Mouse (Mus musculus) layer of hippocampus, postnatal 25 days (tissue): ENCODE measurements around the gene Pecam1. TPM values are rescaled to one million over a fixed set of nuclear protein-coding genes. Genes with fewer than 3 reads are reported as not detected.
A peak's percentile ranks its signal among the peaks of the same experiment; 100 is the strongest.

Source experiments
- DNase-seq, 2 experiments: peaks; one replicate each; pipeline ENCODE4 v3.0.0; 2022; ENCODE audit warnings: mixed read lengths in 2 of 2, low spot score in 1 of 2; ENCODE audit errors: extremely low spot score in 1 of 2
- total RNA-seq, 2 experiments: library from RNA; stranded (reverse); gene quantifications; 2 replicates each; pipeline ENCODE4 v1.2.3; 2021

Gene Pecam1
- total RNA-seq, 2 experiments from 2014 or later, result 13.6 to 16.6 TPM

DNA sequence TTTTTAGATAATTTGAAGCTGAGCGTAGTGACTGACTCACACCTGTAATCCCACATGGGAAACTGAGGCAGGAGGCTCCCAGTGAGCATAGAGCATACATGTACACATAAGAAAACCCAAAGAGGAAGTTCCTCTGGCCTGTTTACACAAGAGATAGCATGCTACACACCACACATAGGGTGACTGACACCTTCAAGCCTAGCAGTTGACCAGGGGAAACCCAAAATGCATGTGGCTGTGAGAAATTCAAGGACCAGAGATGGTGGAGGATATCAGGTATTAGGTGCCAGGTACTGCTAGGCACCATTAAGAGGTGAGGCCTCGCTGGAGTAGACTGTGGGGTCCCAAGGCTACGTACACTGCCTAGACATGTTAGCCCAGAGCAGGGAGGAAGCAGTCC lies 47.8 kb downstream of the Pecam1 start:
- DNase-seq, result no peak

GRCm38 (mm10) chr11:106701589-106701988 lies 48.8 kb downstream of the Pecam1 start:
- no peak for DNase-seq

DNA sequence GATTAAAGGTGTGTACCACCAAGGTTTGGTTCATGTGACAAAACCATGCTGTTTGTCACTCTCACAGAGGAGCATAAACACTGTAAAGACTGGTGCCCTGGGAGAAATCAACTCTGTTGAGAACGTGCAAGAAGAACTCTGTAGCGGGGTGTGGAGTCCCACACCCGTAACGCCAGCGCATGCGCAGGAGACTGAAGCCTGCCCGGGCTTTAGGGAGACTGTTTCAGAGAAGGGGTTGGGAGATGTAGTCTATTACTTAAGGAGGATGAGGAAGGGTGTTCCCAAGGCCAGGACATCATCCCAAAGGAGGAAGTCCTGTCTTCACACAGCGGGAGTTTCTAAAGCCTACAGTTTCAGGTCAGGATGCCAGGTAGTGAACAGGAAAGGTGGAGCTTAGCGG lies 51.3 kb downstream of the Pecam1 start:
- no peak for DNase-seq

DNA sequence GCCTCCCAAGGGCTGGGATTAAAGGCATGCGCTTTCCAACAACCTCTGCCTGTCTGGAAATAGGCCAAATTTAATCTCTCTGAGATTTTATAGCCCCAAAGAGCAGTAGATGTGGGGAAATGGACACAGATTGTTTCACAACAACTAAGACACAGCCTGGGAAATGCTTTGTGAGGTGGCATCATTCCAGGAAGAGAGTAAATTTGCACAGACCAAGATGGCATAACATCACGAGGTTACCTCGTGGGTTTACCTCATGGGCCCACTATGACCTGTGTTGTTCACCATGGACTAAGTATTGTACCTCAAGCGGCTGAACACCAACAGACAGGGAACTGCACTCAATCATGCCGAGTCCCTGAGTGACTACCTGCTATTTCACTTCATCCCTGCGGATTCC lies 52.1 kb downstream of the Pecam1 start:
- no peak for DNase-seq

DNA sequence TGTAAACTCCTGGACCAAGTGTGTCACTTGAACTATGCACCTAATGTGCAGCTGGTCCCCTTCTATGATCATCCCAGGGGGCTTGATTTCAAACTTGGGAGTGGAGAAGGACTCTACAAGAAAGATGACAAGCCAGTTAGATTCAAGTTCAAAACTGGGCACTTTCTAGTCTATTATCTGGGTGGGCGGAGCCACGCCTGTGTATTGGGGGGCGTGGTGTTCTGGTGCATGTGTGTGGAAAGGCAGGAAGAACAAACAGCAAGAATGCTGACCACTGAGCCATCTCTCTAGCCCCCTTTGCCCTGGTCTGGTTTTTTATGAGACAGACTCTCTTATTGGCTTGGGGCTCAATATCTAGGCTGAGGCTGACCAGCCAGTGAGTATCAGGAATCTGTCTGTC lies 54.5 kb downstream of the Pecam1 start:
- DNase-seq, result no peak

DNA sequence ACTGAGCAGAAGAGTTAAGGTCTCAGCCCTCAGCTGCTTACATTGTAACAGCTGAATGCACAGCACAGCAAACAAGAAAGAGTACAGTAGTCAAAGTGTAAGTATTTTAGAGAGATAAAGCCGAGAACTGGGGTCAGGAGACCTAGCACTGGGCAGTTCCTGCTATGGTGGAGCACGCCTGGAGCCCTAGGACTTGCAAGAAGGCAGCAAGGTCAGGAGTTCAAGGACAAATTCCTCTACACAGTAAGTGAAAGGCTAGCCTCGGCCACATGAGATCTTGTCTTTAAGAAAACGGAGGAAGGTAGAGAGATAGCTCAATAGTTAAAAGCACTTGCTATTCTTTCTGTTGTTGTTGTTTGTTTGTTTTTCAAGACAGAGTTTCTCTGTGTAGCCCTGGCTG lies 57.5 kb downstream of the Pecam1 start:
- no peak for DNase-seq

GRCm38 (mm10) chr11:106688375-106688774 lies 62.1 kb downstream of the Pecam1 start:
- DNase-seq, result no peak

DNA sequence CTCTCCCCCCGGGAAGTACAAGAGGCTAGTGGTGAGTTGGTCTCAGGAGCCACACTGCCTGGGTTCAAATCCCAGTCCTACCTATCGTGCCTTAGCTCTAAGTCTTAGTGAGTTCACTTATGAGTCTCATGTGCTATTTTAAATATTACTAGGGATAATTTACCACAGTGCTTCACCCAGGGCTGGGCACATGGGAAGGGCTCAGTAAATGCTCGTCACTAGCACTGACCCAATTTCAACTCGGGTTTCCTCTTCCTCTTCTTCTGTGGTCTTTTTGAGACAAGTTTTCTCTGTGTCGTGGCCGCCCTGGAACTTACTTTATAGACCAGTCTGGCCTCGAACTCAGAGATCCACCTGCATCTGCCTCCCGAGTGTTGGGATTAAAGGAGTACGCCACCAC lies 63.1 kb downstream of the Pecam1 start:
- no peak for DNase-seq

DNA sequence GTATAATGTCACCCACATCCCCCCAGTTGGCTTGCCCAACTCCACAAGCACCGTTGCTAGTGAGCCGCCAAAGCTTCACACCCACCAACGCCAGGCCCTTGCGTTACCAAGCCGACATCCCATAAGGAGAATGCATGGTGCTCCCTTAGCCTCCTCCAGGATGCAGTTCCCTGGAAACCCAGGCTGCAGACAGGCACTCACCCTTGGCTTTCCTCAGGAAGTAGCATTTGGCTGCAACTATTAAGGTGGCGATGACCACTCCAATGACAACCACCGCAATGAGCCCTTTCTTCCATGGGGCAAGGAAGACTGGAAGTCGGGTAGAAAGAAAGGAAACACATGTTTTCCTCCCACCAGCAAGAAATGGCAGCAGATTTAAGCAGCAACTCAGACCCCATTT lies 66.4 kb downstream of the Pecam1 start:
- DNase-seq, result no peak

DNA sequence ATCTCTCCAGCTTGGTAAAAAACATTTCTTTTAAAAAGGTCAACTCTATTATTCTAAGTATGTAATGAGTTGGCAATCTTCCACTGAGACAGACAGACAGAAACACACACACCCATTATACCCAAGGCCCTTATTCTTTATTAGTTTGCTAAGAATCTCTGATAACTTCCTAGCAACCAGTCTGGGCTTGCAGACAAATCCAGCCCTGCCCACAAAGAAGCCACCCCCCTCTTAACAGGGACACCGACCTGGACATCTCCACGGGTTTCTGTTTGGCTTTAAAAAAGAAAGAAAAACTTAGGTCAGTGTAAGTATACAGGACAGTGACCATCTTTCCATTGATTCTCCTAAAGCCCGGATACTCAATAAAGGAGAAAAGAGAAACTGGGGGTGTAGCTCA lies 67.1 kb downstream of the Pecam1 start:
- DNase-seq, result no peak

- no peak for DNase-seq
Measured at GRCm38 (mm10) chr11:106681138-106681537, 69.3 kb downstream of the Pecam1 start.

DNA sequence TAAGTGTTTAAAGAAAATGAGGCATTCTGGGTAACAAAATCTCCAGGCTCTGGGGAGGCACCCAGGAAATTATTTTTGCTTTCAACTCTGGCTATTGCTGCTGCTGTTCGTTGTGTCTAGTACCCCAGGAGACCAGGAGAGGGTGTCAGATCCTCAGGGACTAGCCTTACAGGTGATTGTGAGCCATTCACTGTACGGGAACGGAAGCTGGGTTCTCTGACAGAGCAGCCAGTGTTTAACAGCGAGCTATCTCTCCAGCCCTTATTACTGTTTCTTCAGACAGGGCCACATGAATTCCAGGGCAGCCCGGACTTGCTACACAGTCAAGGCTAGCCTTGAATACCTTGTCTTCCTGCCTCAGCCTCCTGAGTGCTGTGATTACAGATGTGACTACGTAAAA lies 70.6 kb downstream of the Pecam1 start:
- DNase-seq, result peak in 1 of 2 experiments; percentile 16

- DNase-seq, result peak; percentile 60 to 81
Measured at GRCm38 (mm10) chr11:106677910-106678591, 72.4 kb downstream of the Pecam1 start.

- no peak for DNase-seq
Measured at GRCm38 (mm10) chr11:106677331-106677730, 73.1 kb downstream of the Pecam1 start.

DNA sequence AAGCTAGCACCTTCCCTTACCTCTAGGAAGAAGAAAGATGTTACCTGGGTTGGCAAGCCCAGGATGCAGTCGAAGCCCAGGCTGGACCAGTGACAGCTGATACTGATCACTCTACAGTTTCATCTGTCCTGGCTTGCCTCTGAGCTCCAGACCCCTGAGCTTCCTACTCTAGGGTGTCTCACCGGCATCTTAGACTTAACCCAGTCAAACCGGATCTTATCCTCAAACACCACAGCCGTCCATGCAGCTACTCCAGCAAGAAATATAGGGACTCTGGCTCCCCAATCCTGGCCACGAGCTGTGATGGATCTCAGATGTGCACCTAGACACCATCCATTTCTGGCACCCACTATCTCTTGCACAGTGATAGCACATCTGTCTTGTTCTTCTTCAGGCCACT lies 74.6 kb downstream of the Pecam1 start:
- DNase-seq, result no peak

- DNase-seq, result no peak
Measured at GRCm38 (mm10) chr11:106675201-106675726, 75.2 kb downstream of the Pecam1 start.

DNA sequence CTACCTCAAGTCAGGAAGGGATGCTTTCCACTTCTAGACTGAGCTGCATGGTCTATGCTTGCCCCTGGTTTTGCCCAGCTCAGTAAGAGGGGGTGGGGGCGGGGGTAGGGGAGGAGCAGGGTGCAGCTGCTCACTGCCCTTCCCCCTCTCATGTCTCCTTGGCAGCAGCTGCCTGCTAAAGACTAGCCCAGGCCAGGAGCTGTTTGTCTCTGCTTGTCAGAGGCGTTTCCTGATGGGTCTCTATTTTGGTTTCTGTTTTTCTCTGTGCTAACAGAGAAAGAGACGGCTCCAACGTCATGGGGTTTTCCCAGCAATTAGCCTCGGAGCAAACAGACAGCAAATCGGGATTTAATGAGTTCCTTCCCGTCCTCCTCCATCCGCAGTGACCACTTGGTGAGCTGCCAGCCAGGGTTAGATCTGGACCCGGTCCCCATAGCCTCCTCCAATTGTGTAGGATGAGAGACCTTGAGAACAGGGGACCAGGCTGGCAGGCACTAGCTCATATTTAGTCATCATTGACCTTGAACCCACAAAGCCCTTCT lies 75.7 kb downstream of the Pecam1 start:
- DNase-seq, result peak; percentile 23 to 43

- DNase-seq, result no peak
Measured at GRCm38 (mm10) chr11:106673727-106674611, 76.5 kb downstream of the Pecam1 start.

GRCm38 (mm10) chr11:106672919-106673505 lies 77.4 kb downstream of the Pecam1 start:
- DNase-seq, result no peak

DNA sequence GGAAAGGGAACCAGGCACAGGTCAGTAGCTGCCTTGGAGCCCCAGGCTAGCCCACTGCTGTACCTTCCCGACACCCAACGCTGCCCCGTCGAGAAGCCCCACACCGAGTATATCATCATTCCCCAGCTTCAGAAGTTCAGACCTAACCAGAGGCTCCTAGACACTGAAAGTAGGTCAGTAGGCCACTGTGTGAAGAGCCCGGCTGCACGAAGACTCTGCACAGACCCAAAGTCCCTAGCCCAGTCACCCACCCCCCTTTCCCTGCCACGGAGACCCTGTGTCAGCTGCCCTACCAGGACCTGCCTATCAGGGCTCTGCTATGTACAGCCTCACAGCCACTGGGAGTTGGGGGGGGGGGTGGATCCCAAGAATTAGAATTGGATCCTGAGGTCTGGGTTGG lies 78.6 kb downstream of the Pecam1 start:
- DNase-seq, result no peak

- no peak for DNase-seq
Measured at GRCm38 (mm10) chr11:106670951-106671478, 79.4 kb downstream of the Pecam1 start.
